Mouse (Mus musculus): ENCODE data around the gene Syne1. TPM values are rescaled to one million over a fixed set of nuclear protein-coding genes. Genes with fewer than 3 reads are reported as not detected.

Gene Syne1
- polyA plus RNA-seq, 1 experiment from 2014 or later: 19.6 TPM

GRCm38 (mm10) chr10:5044481-5044880, 506.8 kb downstream of the Syne1 start:
- ATAC-seq: no peak
- Histone ChIP-seq H3K4me2 (ENCODE audit: low read length) (no peak overlapping the region), H3K27ac (ENCODE audit: low read length) (no peak overlapping the region), H3K9me3 (replicated peaks; ENCODE audit: control insufficient read depth, low read length, poor library complexity, severe bottlenecking) (no peaks in the 10 kb centered on the region), H3K27me3 (ENCODE audit: control insufficient read depth, insufficient read depth, low read depth, low read length) (no peaks in the 10 kb centered on the region), H3K4me3 (ENCODE audit: low read depth, low read length) (no peak overlapping the region), H3K9ac (ENCODE audit: low read depth, low read length) (no peak overlapping the region), H3K4me1 (ENCODE audit: control insufficient read depth, insufficient read depth, low read length) (no peaks in the 10 kb centered on the region), H3K36me3 (ENCODE audit: control insufficient read depth, insufficient read depth, low read length) (peaks cover 45% of the 10 kb centered on the region)
- WGBS: 92% methylated on average over 8 of the region's 8 CpGs

GRCm38 (mm10) chr10:5041254-5041653, 510.0 kb downstream of the Syne1 start:
- Histone ChIP-seq H3K4me2 (ENCODE audit: low read length) (no peak overlapping the region), H3K27me3 (ENCODE audit: control insufficient read depth, insufficient read depth, low read depth, low read length) (no peaks in the 10 kb centered on the region), H3K9me3 (replicated peaks; ENCODE audit: control insufficient read depth, low read length, poor library complexity, severe bottlenecking) (no peaks in the 10 kb centered on the region), H3K27ac (ENCODE audit: low read length) (no peak overlapping the region), H3K9ac (ENCODE audit: low read depth, low read length) (no peak overlapping the region), H3K4me3 (ENCODE audit: low read depth, low read length) (no peak overlapping the region), H3K36me3 (ENCODE audit: control insufficient read depth, insufficient read depth, low read length) (peaks cover 38% of the 10 kb centered on the region), H3K4me1 (ENCODE audit: control insufficient read depth, insufficient read depth, low read length) (no peaks in the 10 kb centered on the region)
- WGBS: 79% methylated on average over 8 of the region's 8 CpGs
- ATAC-seq: no peak

GRCm38 (mm10) chr10:5032192-5033048, 518.9 kb downstream of the Syne1 start:
- no peak overlapping the region for H3K4me2 ChIP-seq (ENCODE audit: low read length)
- no peak overlapping the region for H3K9ac ChIP-seq (ENCODE audit: low read depth, low read length)
- H3K4me1 ChIP-seq (ENCODE audit: control insufficient read depth, insufficient read depth, low read length): no peaks in the 10 kb centered on the region
- H3K36me3 ChIP-seq (ENCODE audit: control insufficient read depth, insufficient read depth, low read length): peaks cover 22% of the 10 kb centered on the region
- 35% methylated on average over 15 of the region's 15 CpGs for whole genome bisulfite sequencing
- H3K9me3 ChIP-seq (replicated peaks; ENCODE audit: control insufficient read depth, low read length, poor library complexity, severe bottlenecking): no peaks in the 10 kb centered on the region
- no peaks in the 10 kb centered on the region for H3K27me3 ChIP-seq (ENCODE audit: control insufficient read depth, insufficient read depth, low read depth, low read length)
- H3K27ac ChIP-seq (ENCODE audit: low read length): no peak overlapping the region
- no peak for ATAC-seq
- no peak overlapping the region for H3K4me3 ChIP-seq (ENCODE audit: low read depth, low read length)

GRCm38 (mm10) chr10:5029883-5030282, 521.4 kb downstream of the Syne1 start:
- no peak for ATAC-seq
- H3K36me3 ChIP-seq (ENCODE audit: control insufficient read depth, insufficient read depth, low read length): peaks cover 19% of the 10 kb centered on the region
- H3K9ac ChIP-seq (ENCODE audit: low read depth, low read length): no peak overlapping the region
- H3K4me2 ChIP-seq (ENCODE audit: low read length): no peak overlapping the region
- no peaks in the 10 kb centered on the region for H3K4me1 ChIP-seq (ENCODE audit: control insufficient read depth, insufficient read depth, low read length)
- no peak overlapping the region for H3K4me3 ChIP-seq (ENCODE audit: low read depth, low read length)
- WGBS: 93% methylated on average over 1 of the region's 1 CpGs
- H3K27me3 ChIP-seq (ENCODE audit: control insufficient read depth, insufficient read depth, low read depth, low read length): no peaks in the 10 kb centered on the region
- H3K27ac ChIP-seq (ENCODE audit: low read length): no peak overlapping the region
- no peaks in the 10 kb centered on the region for H3K9me3 ChIP-seq (replicated peaks; ENCODE audit: control insufficient read depth, low read length, poor library complexity, severe bottlenecking)

GRCm38 (mm10) chr10:5029161-5029560, 522.1 kb downstream of the Syne1 start:
- ATAC-seq: no peak
- 95% methylated on average over 2 of the region's 2 CpGs for WGBS
- no peak overlapping the region for H3K4me3 ChIP-seq (ENCODE audit: low read depth, low read length)
- H3K36me3 ChIP-seq (ENCODE audit: control insufficient read depth, insufficient read depth, low read length): peaks cover 19% of the 10 kb centered on the region
- no peaks in the 10 kb centered on the region for H3K27me3 ChIP-seq (ENCODE audit: control insufficient read depth, insufficient read depth, low read depth, low read length)
- H3K27ac ChIP-seq (ENCODE audit: low read length): no peak overlapping the region
- H3K4me2 ChIP-seq (ENCODE audit: low read length): no peak overlapping the region
- H3K9me3 ChIP-seq (replicated peaks; ENCODE audit: control insufficient read depth, low read length, poor library complexity, severe bottlenecking): no peaks in the 10 kb centered on the region
- no peaks in the 10 kb centered on the region for H3K4me1 ChIP-seq (ENCODE audit: control insufficient read depth, insufficient read depth, low read length)
- no peak overlapping the region for H3K9ac ChIP-seq (ENCODE audit: low read depth, low read length)

- Histone ChIP-seq H3K36me3 (ENCODE audit: control insufficient read depth, insufficient read depth, low read length) (peaks cover 19% of the 10 kb centered on the region), H3K27ac (ENCODE audit: low read length) (no peak overlapping the region), H3K9me3 (replicated peaks; ENCODE audit: control insufficient read depth, low read length, poor library complexity, severe bottlenecking) (no peaks in the 10 kb centered on the region), H3K4me3 (ENCODE audit: low read depth, low read length) (no peak overlapping the region), H3K27me3 (ENCODE audit: control insufficient read depth, insufficient read depth, low read depth, low read length) (no peaks in the 10 kb centered on the region), H3K4me1 (ENCODE audit: control insufficient read depth, insufficient read depth, low read length) (no peaks in the 10 kb centered on the region), H3K9ac (ENCODE audit: low read depth, low read length) (no peak overlapping the region), H3K4me2 (ENCODE audit: low read length) (no peak overlapping the region)
- no peak for ATAC-seq
- WGBS: 86% methylated on average over 9 of the region's 9 CpGs
Observed at GRCm38 (mm10) chr10:5028301-5028700, 523.0 kb downstream of the Syne1 start.

- H3K4me3 ChIP-seq (ENCODE audit: low read depth, low read length): no peak overlapping the region
- WGBS: 85% methylated on average over 1 of the region's 1 CpGs
- no peak for ATAC-seq
- no peaks in the 10 kb centered on the region for H3K27me3 ChIP-seq (ENCODE audit: control insufficient read depth, insufficient read depth, low read depth, low read length)
- H3K9ac ChIP-seq (ENCODE audit: low read depth, low read length): no peak overlapping the region
- H3K4me2 ChIP-seq (ENCODE audit: low read length): no peak overlapping the region
- H3K4me1 ChIP-seq (ENCODE audit: control insufficient read depth, insufficient read depth, low read length): no peaks in the 10 kb centered on the region
- H3K9me3 ChIP-seq (replicated peaks; ENCODE audit: control insufficient read depth, low read length, poor library complexity, severe bottlenecking): no peaks in the 10 kb centered on the region
- peaks cover 11% of the 10 kb centered on the region for H3K36me3 ChIP-seq (ENCODE audit: control insufficient read depth, insufficient read depth, low read length)
- no peak overlapping the region for H3K27ac ChIP-seq (ENCODE audit: low read length)
Observed at GRCm38 (mm10) chr10:5027208-5027607, 524.1 kb downstream of the Syne1 start.

GRCm38 (mm10) chr10:5025906-5026305, 525.4 kb downstream of the Syne1 start:
- Histone ChIP-seq H3K27ac (ENCODE audit: low read length) (no peak overlapping the region), H3K4me2 (ENCODE audit: low read length) (no peak overlapping the region), H3K9ac (ENCODE audit: low read depth, low read length) (no peak overlapping the region), H3K4me1 (ENCODE audit: control insufficient read depth, insufficient read depth, low read length) (no peaks in the 10 kb centered on the region), H3K9me3 (replicated peaks; ENCODE audit: control insufficient read depth, low read length, poor library complexity, severe bottlenecking) (no peaks in the 10 kb centered on the region), H3K4me3 (ENCODE audit: low read depth, low read length) (no peak overlapping the region), H3K27me3 (ENCODE audit: control insufficient read depth, insufficient read depth, low read depth, low read length) (no peaks in the 10 kb centered on the region), H3K36me3 (ENCODE audit: control insufficient read depth, insufficient read depth, low read length) (peaks cover 4% of the 10 kb centered on the region)
- 96% methylated on average over 4 of the region's 4 CpGs for WGBS
- no peak for ATAC-seq

- Histone ChIP-seq H3K4me3 (ENCODE audit: low read depth, low read length) (no peak overlapping the region), H3K36me3 (ENCODE audit: control insufficient read depth, insufficient read depth, low read length) (no peaks in the 10 kb centered on the region; the same call in 1 of the 2 replicates), H3K27me3 (ENCODE audit: control insufficient read depth, insufficient read depth, low read depth, low read length) (no peaks in the 10 kb centered on the region), H3K9ac (ENCODE audit: low read depth, low read length) (no peak overlapping the region), H3K27ac (ENCODE audit: low read length) (no peak overlapping the region), H3K9me3 (replicated peaks; ENCODE audit: control insufficient read depth, low read length, poor library complexity, severe bottlenecking) (no peaks in the 10 kb centered on the region), H3K4me1 (ENCODE audit: control insufficient read depth, insufficient read depth, low read length) (0 out of 2 replicates have a peak, but pooled peaks cover 2% of the 10 kb centered on the region), H3K4me2 (ENCODE audit: low read length) (no peak overlapping the region)
- WGBS: 57% methylated on average over 1 of the region's 1 CpGs
- no peak for ATAC-seq
Observed at GRCm38 (mm10) chr10:5017148-5017547, 534.1 kb downstream of the Syne1 start.
